Mouse (Mus musculus) cerebellum, adult 2 months (tissue): ENCODE data around the gene Hinfp.
A peak's percentile ranks its signal among the peaks of the same experiment; 100 is the strongest.

Experiments used
- CTCF ChIP-seq: fragments of 200-500 bp; IDR thresholded peaks from 2 replicates; pipeline ENCODE4 v1.5.1; 2011; ENCODE audit warnings: low read depth, mild to moderate bottlenecking, control low read depth, low read length, moderate library complexity, borderline replicate concordance; ENCODE audit not compliant: insufficient read depth
- POLR2A ChIP-seq: fragments of 200-500 bp; IDR thresholded peaks from 2 replicates; pipeline ENCODE4 v1.6.1; 2011; ENCODE audit warnings: low read length, control low read depth, borderline replicate concordance; ENCODE audit not compliant: insufficient read depth

DNA sequence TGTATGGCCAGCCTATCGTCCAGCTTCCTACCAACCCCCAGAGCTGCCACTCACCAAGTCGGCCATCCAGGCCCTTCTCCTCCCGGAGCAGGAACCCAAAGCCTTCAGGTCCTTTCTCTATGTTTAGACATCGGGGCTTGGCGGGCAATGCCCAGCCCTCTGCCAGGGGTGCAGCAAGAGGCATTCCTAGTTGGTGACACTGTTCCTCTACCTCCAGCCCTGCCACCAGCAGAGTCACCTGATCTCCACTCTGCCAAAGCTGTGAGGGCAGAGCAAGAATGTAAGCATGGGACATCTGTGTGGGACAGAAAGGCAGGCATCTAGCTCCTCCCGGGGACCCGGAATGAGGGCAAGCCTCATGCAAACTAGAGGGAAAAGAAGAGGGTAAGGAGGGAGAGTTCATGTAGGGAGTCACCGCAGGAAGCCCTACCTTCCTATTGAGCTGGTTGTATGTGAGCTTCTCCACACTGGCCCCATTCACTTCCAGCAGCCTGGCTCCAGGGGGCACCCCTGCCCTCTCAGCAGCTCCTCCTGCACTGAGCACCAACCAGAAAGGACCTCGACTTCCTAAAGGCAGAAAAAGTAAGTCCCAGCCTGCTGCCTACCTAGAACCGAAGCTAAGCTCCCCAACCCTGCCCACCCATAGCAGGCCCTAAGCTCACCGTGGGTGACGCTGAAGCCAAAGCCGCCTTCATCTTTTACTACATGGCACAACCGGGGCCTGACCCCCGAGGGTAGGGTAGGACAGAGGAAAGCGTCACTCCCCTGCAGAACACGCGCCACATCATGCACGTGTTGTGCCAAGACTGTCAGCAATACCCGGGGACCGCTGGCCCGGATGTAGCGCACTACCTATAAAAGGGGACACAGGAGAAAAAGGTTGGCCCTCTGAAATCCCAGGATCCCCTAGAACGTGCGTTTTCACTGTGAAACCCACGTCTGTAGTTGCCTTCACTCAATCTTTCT is 56.0 kb downstream of the Hinfp start:
- TF ChIP-seq POLR2A, result no peak
- peak; percentile 64 for TF ChIP-seq CTCF
